Mouse (Mus musculus) spleen, adult 2 months (tissue): ENCODE measurements around the gene Fyn. TPM values are rescaled to one million over a fixed set of nuclear protein-coding genes. Genes with fewer than 3 reads are reported as not detected.
A peak's percentile ranks its signal among the peaks of the same experiment; 100 is the strongest.

ENCODE experiments used
- DNase-seq, 2 experiments: peaks; one replicate each; pipeline versions ENCODE4 v3.0.0 to v3.0.0-alpha.2; 2012 to 2021; ENCODE audit warnings: low spot score in 2 of 2, low read depth in 1 of 2
- H3K27ac ChIP-seq: fragments of 200-500 bp; 2 replicates; pipeline ENCODE4 v1.5.1; 2012; ENCODE audit warnings: low read length, inconsistent platforms; ENCODE audit not compliant: insufficient read depth
- H3K27me3 ChIP-seq: fragments of 200-500 bp; 2 replicates; pipeline ENCODE4 v1.6.1; 2012; ENCODE audit warnings: mild to moderate bottlenecking, moderate library complexity, low read length, inconsistent platforms; ENCODE audit not compliant: control insufficient read depth, insufficient read depth
- H3K36me3 ChIP-seq: fragments of 200-500 bp; 2 replicates; pipeline ENCODE4 v1.6.1; 2012; ENCODE audit warnings: mild to moderate bottlenecking, low read length, inconsistent platforms; ENCODE audit not compliant: control insufficient read depth, insufficient read depth
- H3K4me1 ChIP-seq: fragments of 200-500 bp; 2 replicates; pipeline ENCODE4 v1.6.1; 2011; ENCODE audit warnings: inconsistent platforms; ENCODE audit not compliant: control insufficient read depth, insufficient read depth, insufficient read length
- H3K4me3 ChIP-seq: fragments of 200-500 bp; 2 replicates; pipeline ENCODE4 v1.5.1; 2011; ENCODE audit warnings: mild to moderate bottlenecking, inconsistent platforms; ENCODE audit not compliant: insufficient read depth, insufficient read length; ENCODE audit errors: extremely low read depth
- CTCF ChIP-seq: fragments of 200-500 bp; IDR thresholded peaks from 2 replicates; pipeline ENCODE4 v1.5.1; 2011; ENCODE audit warnings: mild to moderate bottlenecking, inconsistent platforms; ENCODE audit not compliant: insufficient read depth, insufficient read length, insufficient replicate concordance; ENCODE audit errors: extremely low read depth
- POLR2A ChIP-seq: fragments of 200-500 bp; IDR thresholded peaks from 2 replicates; pipeline ENCODE4 v1.6.1; 2011; ENCODE audit warnings: low read depth, low read length, inconsistent platforms
- WGBS: fragments of 180-500 bp; shearing (Covaris S2); methylation state at CpG from one replicate; pipeline ENCODE4 v1.1.7; 2018; 5-methylcytosine and 5-hydroxymethylcytosine counted together
- polyA plus RNA-seq: library from polyadenylated mRNA; depleted of rRNA; stranded (reverse); fragments of >200 nt; gene quantifications from 2 replicates; pipeline ENCODE4 v1.2.3, GENCODE M21; 2012

Fyn gene
- polyA plus RNA-seq, 1 experiment = 38.0 TPM

DNA sequence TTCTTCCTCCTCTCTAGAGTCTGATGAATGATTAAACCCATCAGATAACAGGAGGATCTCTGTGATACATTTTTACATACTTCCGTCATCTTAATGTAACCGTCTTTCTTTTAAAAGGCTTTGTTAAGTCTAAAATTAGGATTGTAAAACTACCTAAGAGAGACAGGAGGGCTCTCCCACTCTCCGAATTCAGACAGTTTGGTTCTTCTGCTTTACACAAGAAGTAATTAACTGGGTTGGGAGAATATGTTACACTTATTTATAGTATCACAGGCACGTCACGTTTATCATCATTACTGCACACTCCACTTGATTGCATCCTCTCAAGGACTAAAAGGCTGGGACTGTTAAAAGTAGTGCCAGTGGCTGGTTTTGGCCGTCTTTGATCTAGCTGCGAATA is 40.9 kb downstream of the Fyn start:
- TF ChIP-seq POLR2A (no peak), CTCF (no peak)
- 88% methylated on average over 7 of the region's 7 CpGs for WGBS
- peaks cover 14% of the 10 kb centered on the region; the same call in 1 of the 2 replicates for H3K4me1 ChIP-seq
- no peak for DNase-seq
- no peak overlapping the region for H3K27ac ChIP-seq
- no peak overlapping the region for H3K4me3 ChIP-seq
- H3K27me3 ChIP-seq = no peaks in the 10 kb centered on the region
- no peaks in the 10 kb centered on the region for H3K36me3 ChIP-seq

DNA sequence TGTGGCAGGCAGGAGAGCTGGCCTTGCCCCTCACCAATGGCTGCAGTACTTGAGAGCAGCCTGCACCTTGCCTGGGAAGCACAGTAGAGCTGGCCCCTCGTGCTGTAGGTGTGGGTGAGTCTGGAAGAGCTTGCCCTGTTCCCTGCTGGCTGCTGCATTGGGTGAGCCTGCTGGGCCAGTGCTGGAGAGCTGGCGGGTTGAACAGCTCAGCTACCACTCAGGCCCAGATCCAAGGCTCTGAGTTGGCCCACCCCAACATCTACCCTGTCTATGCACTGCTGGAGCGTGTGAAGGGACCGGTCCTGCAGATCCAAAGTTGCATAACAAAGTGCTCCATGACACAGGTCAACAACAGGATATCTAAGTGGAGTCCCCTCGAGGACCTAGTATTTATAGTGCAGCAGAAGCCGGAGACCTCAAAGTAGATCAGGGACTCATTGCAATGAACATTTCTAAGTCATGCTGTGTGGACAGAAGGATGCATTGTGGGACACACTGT is 41.5 kb downstream of the Fyn start:
- DNase-seq = no peak
- H3K4me1 ChIP-seq = peaks cover 14% of the 10 kb centered on the region; the same call in 1 of the 2 replicates

DNA sequence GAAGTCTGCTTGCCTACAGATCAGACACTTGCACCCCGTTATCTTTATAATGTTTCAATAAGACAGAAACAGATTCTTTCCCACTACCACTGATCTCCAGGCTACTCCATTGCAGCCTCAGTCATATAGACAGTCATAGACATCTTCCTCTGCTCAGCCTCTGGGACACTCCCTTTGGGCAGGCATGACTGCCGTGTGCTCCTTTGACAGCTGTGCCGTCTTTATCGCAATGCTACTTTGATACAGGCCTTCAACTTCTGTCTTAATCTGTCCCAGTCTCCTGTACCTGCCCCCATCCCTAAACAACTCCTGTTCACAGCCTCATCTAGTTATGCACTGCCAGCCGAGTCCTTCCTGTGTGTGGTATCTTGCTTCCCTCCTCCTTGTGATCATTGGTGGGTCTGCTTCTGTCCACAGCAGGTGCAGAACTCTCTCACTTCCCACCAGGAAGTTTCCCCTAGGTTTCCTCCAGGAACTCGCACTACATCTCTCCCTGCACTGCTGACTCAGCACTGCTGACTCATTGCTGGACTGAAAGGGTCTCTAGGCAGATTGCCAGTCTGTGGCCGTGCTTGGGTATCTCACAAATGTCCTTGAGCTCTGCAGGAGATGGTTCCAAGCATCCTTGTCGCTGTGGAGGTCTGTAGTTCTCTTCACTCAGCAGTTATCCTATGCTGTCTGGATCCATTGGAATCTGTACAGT is 43.4 kb downstream of the Fyn start:
- no peak for TF ChIP-seq POLR2A
- TF ChIP-seq CTCF = no peak
- Histone ChIP-seq H3K36me3 (no peaks in the 10 kb centered on the region), H3K4me1 (peaks cover 14% of the 10 kb centered on the region; the same call in 1 of the 2 replicates), H3K27ac (peak overlapping the region; percentile 75), H3K4me3 (no peak overlapping the region), H3K27me3 (no peaks in the 10 kb centered on the region)
- DNase-seq = no peak
- WGBS = 60% methylated on average over 8 of the region's 8 CpGs

More for the DNA sequence above, 41.5 kb downstream of the Fyn start:
- WGBS = 82% methylated on average over 6 of the region's 6 CpGs
- Histone ChIP-seq H3K36me3 (no peaks in the 10 kb centered on the region), H3K27me3 (no peaks in the 10 kb centered on the region), H3K4me3 (no peak overlapping the region), H3K27ac (no peak overlapping the region)
- TF ChIP-seq CTCF (no peak), POLR2A (no peak)

DNA sequence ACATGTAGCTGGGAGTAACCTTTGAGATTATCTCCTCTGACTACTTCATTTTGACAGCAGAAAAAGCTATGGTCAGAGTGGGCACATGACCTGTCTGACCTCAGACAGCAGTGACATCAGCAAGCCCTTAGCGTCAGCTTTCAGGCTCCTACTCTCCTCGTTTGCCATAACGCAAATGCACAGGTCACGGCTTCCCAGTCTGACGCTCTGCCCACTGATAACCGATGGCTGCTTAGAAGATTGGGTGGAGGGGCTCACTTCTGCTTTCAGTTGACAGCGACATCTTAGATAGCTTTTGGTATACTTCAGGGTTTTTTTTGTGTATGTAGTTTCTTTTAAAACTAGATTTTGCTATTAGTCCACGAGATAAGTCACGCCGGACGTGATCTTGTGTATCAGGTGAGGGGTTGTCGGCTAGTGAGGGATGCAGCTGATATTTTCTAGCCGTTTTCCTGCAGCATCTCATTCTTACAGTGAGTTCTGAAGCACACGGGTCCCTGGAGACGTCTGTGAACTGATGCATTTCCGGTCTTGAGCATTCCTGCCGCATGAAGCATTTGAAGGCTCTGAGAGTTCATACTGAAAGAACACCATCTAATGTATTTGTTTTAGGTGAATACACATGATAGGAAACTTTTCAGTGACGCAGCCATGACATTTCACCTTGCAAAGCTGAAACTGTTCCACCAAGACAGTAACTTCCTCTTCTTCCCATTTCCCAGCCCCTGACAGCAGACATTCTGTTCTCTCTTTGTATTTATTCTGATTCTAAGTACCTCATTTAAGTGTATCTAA is 44.4 kb downstream of the Fyn start:
- 25% methylated on average over 18 of the region's 18 CpGs for WGBS
- peak; percentile 43 to 84 for DNase-seq

DNA sequence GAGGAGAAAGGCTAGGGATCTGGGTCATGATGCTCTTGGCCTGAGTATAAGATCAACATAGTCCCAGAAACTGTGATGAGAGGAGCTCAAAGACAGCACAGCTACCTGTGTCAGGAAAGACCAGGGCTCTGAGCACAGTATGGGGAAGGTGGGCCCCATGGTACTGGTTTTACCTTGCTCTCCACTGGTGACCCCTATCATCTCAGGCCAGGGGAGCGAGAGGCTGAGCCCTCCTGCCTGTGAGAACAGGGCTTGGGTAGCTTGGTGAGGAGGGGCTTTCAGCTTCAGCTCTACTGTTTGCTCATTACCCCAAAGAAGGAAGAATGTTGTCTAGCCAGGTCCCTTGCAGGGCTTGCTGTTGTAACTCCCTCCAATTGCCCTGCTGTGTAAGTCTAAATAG is 45.4 kb downstream of the Fyn start:
- WGBS = 88% methylated on average over 1 of the region's 1 CpGs
- H3K27ac ChIP-seq = peak overlapping the region; percentile 27; the same call in 1 of the 2 replicates
- TF ChIP-seq POLR2A (no peak), CTCF (no peak)
- peaks cover 14% of the 10 kb centered on the region; the same call in 1 of the 2 replicates for H3K4me1 ChIP-seq
- no peaks in the 10 kb centered on the region for H3K36me3 ChIP-seq
- DNase-seq = no peak
- H3K4me3 ChIP-seq = no peak overlapping the region
- no peaks in the 10 kb centered on the region for H3K27me3 ChIP-seq

More for the DNA sequence above, 44.4 kb downstream of the Fyn start:
- Histone ChIP-seq H3K36me3 (no peaks in the 10 kb centered on the region), H3K27ac (peak overlapping the region; percentile 75), H3K4me3 (peak overlapping the region; percentile 20; the same call in 1 of the 2 replicates), H3K27me3 (no peaks in the 10 kb centered on the region), H3K4me1 (peaks cover 14% of the 10 kb centered on the region; the same call in 1 of the 2 replicates)
- TF ChIP-seq POLR2A (no peak), CTCF (no peak)

DNA sequence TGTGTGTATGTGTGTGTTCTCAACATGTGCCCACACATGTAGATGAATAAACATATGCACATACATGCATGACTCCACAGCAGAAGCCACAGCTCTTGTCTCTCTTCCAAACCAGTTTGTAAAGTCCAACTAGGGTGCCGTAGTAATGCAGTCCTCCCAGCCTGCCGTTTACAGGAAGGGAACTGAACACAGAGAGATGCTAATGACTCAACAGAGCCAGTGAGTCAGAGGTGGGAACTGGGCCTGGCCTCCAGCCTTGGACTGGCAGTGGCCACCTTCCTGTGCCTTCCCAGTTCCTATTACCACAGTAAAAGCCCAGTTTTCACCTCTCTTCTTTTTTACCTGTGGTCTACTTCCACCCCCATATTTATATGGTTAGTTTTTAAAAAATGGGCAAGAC is 46.9 kb downstream of the Fyn start:
- H3K36me3 ChIP-seq = no peaks in the 10 kb centered on the region
- 49% methylated on average over 2 of the region's 2 CpGs for WGBS
- TF ChIP-seq POLR2A (no peak), CTCF (no peak)
- H3K27me3 ChIP-seq = no peaks in the 10 kb centered on the region
- H3K4me1 ChIP-seq = peaks cover 15% of the 10 kb centered on the region; the same call in 1 of the 2 replicates
- H3K27ac ChIP-seq = no peak overlapping the region
- no peak for DNase-seq
- H3K4me3 ChIP-seq = no peak overlapping the region

DNA sequence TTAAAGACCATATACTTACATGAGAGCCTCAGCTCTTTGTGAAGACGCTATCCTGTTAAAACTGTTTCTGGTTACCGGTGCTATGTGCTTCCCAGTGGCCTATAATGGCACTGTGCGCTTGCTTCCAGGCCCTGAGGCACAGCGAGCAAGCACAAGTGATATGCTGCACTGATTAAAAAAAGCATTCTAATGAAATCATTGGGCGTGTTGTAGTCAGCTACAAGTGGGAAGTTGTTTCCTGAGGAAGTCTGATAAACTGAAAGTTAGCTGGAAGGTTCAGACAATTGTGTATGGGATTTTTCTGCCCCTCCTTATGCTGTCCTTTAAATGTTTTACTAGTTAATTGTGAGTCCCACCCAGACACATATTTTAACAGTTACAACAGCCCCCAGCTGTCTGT is 49.0 kb downstream of the Fyn start:
- Histone ChIP-seq H3K36me3 (no peaks in the 10 kb centered on the region), H3K27me3 (no peaks in the 10 kb centered on the region), H3K4me1 (peaks cover 20% of the 10 kb centered on the region; the same call in 1 of the 2 replicates), H3K4me3 (no peak overlapping the region), H3K27ac (no peak overlapping the region)
- DNase-seq = no peak
- 60% methylated on average over 5 of the region's 5 CpGs for WGBS
- no peak for TF ChIP-seq POLR2A
- TF ChIP-seq CTCF = no peak
